Mouse (Mus musculus): ENCODE results near the gene Paics. TPM values are rescaled to one million over a fixed set of nuclear protein-coding genes. Genes with fewer than 3 reads are reported as not detected.

Gene Paics
- total RNA-seq, 1 experiment, result 369 TPM

DNA sequence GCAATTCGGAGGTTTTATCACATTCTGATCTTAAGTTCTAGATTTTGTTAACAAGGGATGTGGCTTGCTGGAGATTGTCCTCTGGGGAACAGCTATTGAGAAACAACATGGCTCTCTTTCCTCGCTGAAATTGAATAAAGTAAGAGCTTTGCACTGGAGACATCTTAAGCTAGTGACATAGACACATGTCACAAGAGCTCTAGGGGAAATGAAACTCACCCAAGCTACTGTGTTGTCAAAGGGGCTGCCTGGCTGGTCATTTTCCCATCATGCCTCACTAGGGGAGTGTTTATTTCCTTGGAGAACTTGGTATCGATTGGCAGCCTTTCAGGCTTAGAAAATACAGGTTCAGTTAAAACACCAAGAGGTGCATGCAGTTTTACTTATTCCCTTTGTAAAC lies 62.1 kb downstream of the Paics start:
- DNase-seq (ENCODE audit: low read depth, low spot score), result no peak
- H3K4me1 ChIP-seq (ENCODE audit: control insufficient read depth in 2 of 2, insufficient read depth in 2 of 2, low read length in 2 of 2, poor library complexity in 1 of 2), result no peaks in the 10 kb centered on the region
- H3K4me3 ChIP-seq (ENCODE audit: insufficient read depth in 1 of 2, low read depth in 1 of 2, low read length in 2 of 2, poor library complexity in 1 of 2, severe bottlenecking in 1 of 2), result no peak overlapping the region
- no peak overlapping the region for H3K27ac ChIP-seq (ENCODE audit: insufficient read depth, low read depth, low read length, poor library complexity, severe bottlenecking)
- H3K36me3 ChIP-seq (ENCODE audit: control insufficient read depth, insufficient read depth, low read length, poor library complexity, severe bottlenecking), result no peaks in the 10 kb centered on the region
- peaks cover 3% of the 10 kb centered on the region for H3K9me3 ChIP-seq (ENCODE audit: control insufficient read depth, insufficient read depth, low read depth, low read length)
- H3K9ac ChIP-seq (ENCODE audit: insufficient read depth, low read depth, low read length, poor library complexity, severe bottlenecking), result no peak overlapping the region
- in situ Hi-C loops (cut with MboI; ENCODE audit: low sequenced_read_pairs in 2 of 2, unreplicated experiment in 2 of 2), result no loop called here
- TF ChIP-seq ZC3H11A (IDR thresholded peaks at IDR 0.05; ENCODE audit: borderline replicate concordance, low read depth, low read length) (no peak), CHD2 (IDR thresholded peaks at IDR 0.05; ENCODE audit: low read depth, low read length) (no peak), HCFC1 (IDR thresholded peaks at IDR 0.05; ENCODE audit: borderline replicate concordance, insufficient read depth, low read length) (no peak), MAFK (IDR thresholded peaks at IDR 0.05; ENCODE audit: insufficient read depth, low read depth, low read length) (no peak), ZNF384 (IDR thresholded peaks at IDR 0.05; ENCODE audit: low read depth, low read length) (no peak)

DNA sequence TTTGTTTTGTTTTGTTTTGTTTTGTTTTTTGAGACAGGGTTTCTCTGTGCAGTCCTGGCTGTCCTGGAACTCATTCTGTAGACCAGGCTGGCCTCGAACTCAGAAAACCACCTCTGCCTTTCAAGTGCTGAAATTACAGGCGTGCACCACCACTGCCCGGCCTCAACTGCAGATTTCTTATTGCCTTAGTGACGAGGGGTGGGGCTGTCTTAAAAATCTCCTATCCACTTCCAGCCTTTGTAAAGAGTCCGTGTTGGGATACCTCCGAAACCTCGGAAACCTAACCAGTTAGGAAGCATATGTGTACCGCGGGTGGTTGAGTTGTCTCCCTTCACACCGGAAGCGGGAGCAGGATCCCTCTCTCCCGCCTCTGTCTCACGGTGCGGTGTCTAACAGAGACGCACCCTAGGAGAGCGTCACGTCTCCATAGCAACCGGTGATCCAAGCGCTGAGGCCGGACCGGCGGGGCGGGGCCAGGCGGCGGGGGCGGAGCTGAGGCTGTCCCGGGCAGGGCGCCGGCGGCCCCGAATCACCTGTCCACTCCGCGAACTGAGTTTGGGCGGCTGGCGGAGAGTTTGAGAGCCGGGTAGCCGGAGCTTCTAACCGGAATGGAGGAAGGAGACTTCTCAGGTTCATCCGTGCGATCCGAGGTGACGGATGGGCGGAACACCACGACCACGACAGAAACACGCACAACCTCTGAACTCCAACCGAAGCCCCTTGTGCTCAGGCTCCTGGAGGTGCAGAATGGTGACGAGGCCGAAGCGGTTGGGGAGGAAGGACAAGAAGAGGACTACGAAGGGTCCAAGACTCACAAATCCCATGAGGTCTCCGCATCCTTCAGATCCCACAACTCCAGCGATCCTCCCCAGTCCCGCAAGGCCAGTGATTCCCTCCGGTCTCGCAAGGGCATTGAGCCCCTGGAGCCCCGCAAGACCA lies 64.7 kb downstream of the Paics start, which contains the start of gene Thegl:
Gene Thegl, plus strand, starts transcription at position 480 of the 939 bp plus-strand sequence.
- peak; percentile 86 for DNase-seq (ENCODE audit: low read depth, low spot score)
- TF ChIP-seq HCFC1 (IDR thresholded peaks at IDR 0.05; ENCODE audit: borderline replicate concordance, insufficient read depth, low read length) (0 out of 2 replicates have a peak, but pooled peaks have one; percentile 5), ZC3H11A (IDR thresholded peaks at IDR 0.05; ENCODE audit: borderline replicate concordance, low read depth, low read length) (no peak)
- in situ Hi-C loops (cut with MboI; ENCODE audit: low sequenced_read_pairs in 2 of 2, unreplicated experiment in 2 of 2), result no loop called here
- peaks cover 8% of the 10 kb centered on the region for H3K9me3 ChIP-seq (ENCODE audit: control insufficient read depth, insufficient read depth, low read depth, low read length)
- H3K27ac ChIP-seq (ENCODE audit: insufficient read depth, low read depth, low read length, poor library complexity, severe bottlenecking), result no peak within 1 kb of the TSS
- peak within 1 kb of the TSS; percentile 55 to 69 for H3K4me3 ChIP-seq (ENCODE audit: insufficient read depth in 1 of 2, low read depth in 1 of 2, low read length in 2 of 2, poor library complexity in 1 of 2, severe bottlenecking in 1 of 2)
- H3K4me1 ChIP-seq (ENCODE audit: control insufficient read depth in 2 of 2, insufficient read depth in 2 of 2, low read length in 2 of 2, poor library complexity in 1 of 2), result no peaks in the 10 kb centered on the region
- peak within 1 kb of the TSS; percentile 29 for H3K9ac ChIP-seq (ENCODE audit: insufficient read depth, low read depth, low read length, poor library complexity, severe bottlenecking)
- H3K36me3 ChIP-seq (ENCODE audit: control insufficient read depth, insufficient read depth, low read length, poor library complexity, severe bottlenecking), result no peaks in the 10 kb centered on the region

Other genes with a start within 250 kb of the Paics start
- 18.0 and 22.1 TPM in 2 replicates for gene Aasdh, start 45.8 kb upstream of the Paics start, total RNA-seq (2012; rRNA removed)
- gene Ppat, start 271 bp downstream of the Paics start, total RNA-seq (2012; rRNA removed), result 62.9 and 90.3 TPM in 2 replicates
- 65.9 and 67.0 TPM in 2 replicates for gene Srp72, start 23.4 kb downstream of the Paics start, total RNA-seq (2012; rRNA removed)
- gene Arl9, start 52.7 kb downstream of the Paics start, total RNA-seq (2012; rRNA removed), result not detected in 2 replicates
- gene Thegl, start 64.7 kb downstream of the Paics start, total RNA-seq (2012; rRNA removed), result not detected in 2 replicates
- gene Hopx, start 163.8 kb downstream of the Paics start, total RNA-seq (2012; rRNA removed), result 3.9 and 4.9 TPM in 2 replicates